In the genomic region with DNA sequence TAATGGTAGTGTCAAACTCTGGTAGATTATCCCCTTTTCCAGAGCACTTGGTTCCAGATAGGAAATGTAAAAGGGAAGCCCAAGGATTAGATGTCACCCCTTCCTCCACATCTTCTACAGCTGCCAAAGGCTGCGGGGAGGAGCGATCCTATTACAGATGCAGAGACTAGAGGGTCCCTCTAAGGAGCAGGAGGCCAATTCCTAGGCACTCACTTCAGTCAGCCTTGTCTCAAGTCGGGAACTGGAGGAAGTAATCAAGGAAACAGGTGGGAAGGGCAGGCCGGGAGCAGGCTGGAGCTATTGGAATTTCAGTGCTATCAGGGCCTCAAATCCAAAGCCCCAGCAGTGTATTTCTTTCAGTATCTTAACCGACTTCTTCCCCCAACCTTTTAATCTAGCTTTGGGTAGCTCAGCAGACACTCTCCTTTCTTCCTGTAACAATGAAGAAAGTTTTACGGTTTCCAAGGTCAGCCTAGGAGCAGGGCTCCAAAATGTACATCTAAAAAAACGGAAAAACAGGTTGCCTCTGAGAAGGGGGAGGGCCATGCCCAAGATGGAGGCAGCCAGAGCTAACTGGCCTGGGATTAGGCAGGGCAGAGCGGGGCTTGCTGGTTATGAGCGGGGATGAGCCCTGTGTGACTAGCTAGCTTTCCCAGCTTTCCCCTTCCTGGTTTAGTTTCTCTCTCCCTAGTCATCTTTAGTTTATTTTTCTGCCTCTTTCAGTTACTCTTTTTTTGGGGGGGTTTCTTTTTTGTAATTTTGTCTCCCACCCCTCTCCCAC, we compare ENCODE assay signal across 9 mouse cellular contexts. TPM values are rescaled to one million over a fixed set of nuclear protein-coding genes. Genes with fewer than 3 reads are reported as not detected.
DNase-seq lines count a peak whose midpoint lies in the region; ATAC-seq and TF ChIP-seq lines count a peak whose summit lies in the region.
"Had no signal": no experiment of that assay in that cellular context is flagged by ENCODE, and none has a peak within 500 bp of the region (broad histone marks: within the 10 kb centered on the region; RNA-seq: fewer than 3 reads in every experiment).

No protein-coding gene starts in this region.

- no peaks in the 10 kb centered on the region for H3K27me3 ChIP-seq in kidney, embryonic 14.5 days (ENCODE audit: control insufficient read depth, insufficient read depth, low read length)
- H3K27me3 ChIP-seq in hindbrain, embryonic 13.5 days, result no peaks in the 10 kb centered on the region
- H3K27me3 ChIP-seq in midbrain, postnatal 0 days (ENCODE audit: insufficient read depth, low read length), result no peaks in the 10 kb centered on the region

- H3K4me1 ChIP-seq in kidney, embryonic 14.5 days (ENCODE audit: control insufficient read depth, insufficient read depth, low read length), result peaks cover 61% of the 10 kb centered on the region
- peaks cover 76% of the 10 kb centered on the region for H3K4me1 ChIP-seq in hindbrain, embryonic 13.5 days (replicated peaks)
- peaks cover 52% of the 10 kb centered on the region for H3K4me1 ChIP-seq in midbrain, postnatal 0 days (ENCODE audit: insufficient read depth, low read length)

- WGBS in kidney, embryonic 14.5 days, result 17% methylated on average over 9 of the region's 9 CpGs
- 12% methylated on average over 9 of the region's 9 CpGs for WGBS in hindbrain, embryonic 13.5 days
- 6% methylated on average over 9 of the region's 9 CpGs for WGBS in midbrain, postnatal 0 days

- no peak overlapping the region for H3K4me3 ChIP-seq in kidney, embryonic 14.5 days (ENCODE audit: low read length)
- H3K4me3 ChIP-seq in hindbrain, embryonic 13.5 days, result peak overlapping the region; percentile 82
- peak overlapping the region; percentile 78 for H3K4me3 ChIP-seq in midbrain, postnatal 0 days (ENCODE audit: low read depth, low read length)

- H3K4me2 ChIP-seq in kidney, embryonic 14.5 days (replicated peaks; ENCODE audit: low read depth, low read length), result peak overlapping the region; percentile 28; the same call in 1 of the 2 replicates
- peak overlapping the region; percentile 70 for H3K4me2 ChIP-seq in hindbrain, embryonic 13.5 days
- peak overlapping the region; percentile 90 for H3K4me2 ChIP-seq in midbrain, postnatal 0 days (ENCODE audit: low read depth, low read length, poor library complexity, severe bottlenecking)

- peaks cover 20% of the 10 kb centered on the region for H3K36me3 ChIP-seq in kidney, embryonic 14.5 days (ENCODE audit: control insufficient read depth, insufficient read depth, low read length)
- peaks cover 13% of the 10 kb centered on the region for H3K36me3 ChIP-seq in hindbrain, embryonic 13.5 days
- H3K36me3 ChIP-seq in midbrain, postnatal 0 days (ENCODE audit: insufficient read depth, low read length), result peaks cover 6% of the 10 kb centered on the region; the same call in 1 of the 2 replicates

- no peaks in the 10 kb centered on the region for H3K9me3 ChIP-seq in kidney, embryonic 14.5 days (ENCODE audit: control insufficient read depth, low read length)
- H3K9me3 ChIP-seq in hindbrain, embryonic 13.5 days, result no peaks in the 10 kb centered on the region
- no peaks in the 10 kb centered on the region for H3K9me3 ChIP-seq in midbrain, postnatal 0 days (ENCODE audit: low read length)

- peak overlapping the region; percentile 86; the same call in 1 of the 2 replicates for H3K27ac ChIP-seq in kidney, embryonic 14.5 days (ENCODE audit: low read depth, low read length)
- peak overlapping the region; percentile 95 for H3K27ac ChIP-seq in hindbrain, embryonic 13.5 days
- H3K27ac ChIP-seq in midbrain, postnatal 0 days (ENCODE audit: low read depth, low read length), result peak overlapping the region; percentile 99

- intact Hi-C loops in left cerebral cortex, postnatal 14 days (cut with DNase I), result loop anchor here (2.0 kb wide), 1 partner anchor 109 kb away; no protein-coding TSS in a partner anchor

- no peak for TF ChIP-seq CTCF in midbrain, postnatal 0 days (IDR thresholded peaks at IDR 0.05)

- 0 out of 2 replicates have a peak, but pooled peaks have one; percentile 3 for ATAC-seq in kidney, embryonic 14.5 days (ENCODE audit: low FRiP score, low TSS enrichment)
- no peak for ATAC-seq in hindbrain, embryonic 13.5 days (ENCODE audit: low FRiP score)
- ATAC-seq in midbrain, postnatal 0 days (ENCODE audit: low FRiP score), result no peak

- no peak overlapping the region; the same call in 1 of the 2 replicates for H3K9ac ChIP-seq in kidney, embryonic 14.5 days (ENCODE audit: low read depth, low read length)
- H3K9ac ChIP-seq in hindbrain, embryonic 13.5 days, result peak overlapping the region; percentile 97
- peak overlapping the region; percentile 96 for H3K9ac ChIP-seq in midbrain, postnatal 0 days (replicated peaks; ENCODE audit: low read length, poor library complexity, severe bottlenecking)

- DNase-seq in kidney, postnatal 36 days, result no peak
- DNase-seq in embryo, embryonic 11 days, result peak; percentile 46
- no peak for DNase-seq in midbrain, postnatal 0 days (ENCODE audit: low spot score)
- DNase-seq in spleen, postnatal 14 days (ENCODE audit: low spot score in 2 of 2), result no peak
- DNase-seq in left cerebral cortex, postnatal 14 days (ENCODE audit: low spot score in 2 of 2), result no peak
- no peak for DNase-seq in urinary bladder, adult 18-20 months (ENCODE audit: low spot score in 2 of 2)

RNA-seq across cellular contexts. Expression of gene Pea15a, which starts 2.4 kb away (rescaled TPM):
- polyA plus RNA-seq in kidney, embryonic 14.5 days (2014; fragmentation: Nextera tagmentation; extraction: Ambion mirVana), result 56.0 and 87.0 TPM in 2 replicates
- 400 and 410 TPM in 2 replicates for polyA plus RNA-seq in hindbrain, embryonic 13.5 days (2015; fragmentation: Nextera tagmentation; extraction: Ambion mirVana)
- 311 and 342 TPM in 2 replicates for total RNA-seq in midbrain, postnatal 0 days (2014; rRNA removed)
- polyA plus RNA-seq in midbrain, postnatal 0 days (2015; fragmentation: Nextera tagmentation; extraction: Ambion mirVana), result 501 and 555 TPM in 2 replicates
- 100 to 1,000 TPM; 377 to 379 TPM for total RNA-seq in left cerebral cortex, postnatal 14 days (2021)

RNA-seq across cellular contexts. Expression of gene Casq1, which starts 15.4 kb away (rescaled TPM):
- 2.8 and 3.5 TPM in 2 replicates for polyA plus RNA-seq in kidney, embryonic 14.5 days (2014; fragmentation: Nextera tagmentation; extraction: Ambion mirVana)
- polyA plus RNA-seq in hindbrain, embryonic 13.5 days (2015; fragmentation: Nextera tagmentation; extraction: Ambion mirVana), result 2.3 and 2.4 TPM in 2 replicates
- total RNA-seq in midbrain, postnatal 0 days (2014; rRNA removed), result 0.99 TPM in 1 of 2 replicates, not detected in the other
- 1.3 and 2.2 TPM in 2 replicates for polyA plus RNA-seq in midbrain, postnatal 0 days (2015; fragmentation: Nextera tagmentation; extraction: Ambion mirVana)
- under 1 TPM in 1 of 2 experiments, not detected in 1; 0.55 TPM for total RNA-seq in left cerebral cortex, postnatal 14 days (2021)
- total RNA-seq: hematopoietic stem cell, adult 5-6 weeks had no signal

RNA-seq across cellular contexts. Expression of gene Atp1a4, which starts 54.0 kb away (rescaled TPM):
- not detected in 2 replicates for polyA plus RNA-seq in kidney, embryonic 14.5 days (2014; fragmentation: Nextera tagmentation; extraction: Ambion mirVana)
- polyA plus RNA-seq in hindbrain, embryonic 13.5 days (2015; fragmentation: Nextera tagmentation; extraction: Ambion mirVana), result 0.06 TPM in 1 of 2 replicates, not detected in the other
- total RNA-seq in midbrain, postnatal 0 days (2014; rRNA removed), result 0.05 and 0.14 TPM in 2 replicates
- polyA plus RNA-seq in midbrain, postnatal 0 days (2015; fragmentation: Nextera tagmentation; extraction: Ambion mirVana), result 0.05 TPM in 1 of 2 replicates, not detected in the other
- not detected for total RNA-seq in left cerebral cortex, postnatal 14 days (2021)
- total RNA-seq: hematopoietic stem cell, adult 5-6 weeks had no signal

RNA-seq across cellular contexts. Expression of gene Dcaf8, which starts 56.3 kb away (rescaled TPM):
- 78.3 and 114 TPM in 2 replicates for polyA plus RNA-seq in kidney, embryonic 14.5 days (2014; fragmentation: Nextera tagmentation; extraction: Ambion mirVana)
- polyA plus RNA-seq in hindbrain, embryonic 13.5 days (2015; fragmentation: Nextera tagmentation; extraction: Ambion mirVana), result 100 and 107 TPM in 2 replicates
- total RNA-seq in midbrain, postnatal 0 days (2014; rRNA removed), result 64.6 and 72.8 TPM in 2 replicates
- polyA plus RNA-seq in midbrain, postnatal 0 days (2015; fragmentation: Nextera tagmentation; extraction: Ambion mirVana), result 66.8 and 67.6 TPM in 2 replicates
- total RNA-seq in left cerebral cortex, postnatal 14 days (2021), result 100 to 1,000 TPM; 101 to 109 TPM

RNA-seq across cellular contexts. Expression of gene Igsf8, which starts 57.2 kb away (rescaled TPM):
- polyA plus RNA-seq in kidney, embryonic 14.5 days (2014; fragmentation: Nextera tagmentation; extraction: Ambion mirVana), result 39.5 and 53.1 TPM in 2 replicates
- 104 and 112 TPM in 2 replicates for polyA plus RNA-seq in hindbrain, embryonic 13.5 days (2015; fragmentation: Nextera tagmentation; extraction: Ambion mirVana)
- 114 and 115 TPM in 2 replicates for total RNA-seq in midbrain, postnatal 0 days (2014; rRNA removed)
- 79.6 and 88.8 TPM in 2 replicates for polyA plus RNA-seq in midbrain, postnatal 0 days (2015; fragmentation: Nextera tagmentation; extraction: Ambion mirVana)
- 100 to 1,000 TPM; 231 to 244 TPM for total RNA-seq in left cerebral cortex, postnatal 14 days (2021)

Comparison
In these comparisons a context has a peak if more than half of its experiments do, and no peak if none do; other contexts are left out.
1. H3K4me2 ChIP-seq: peak in every context shown above with its lines; median percentile 90 in midbrain, postnatal 0 days; 70 in hindbrain, embryonic 13.5 days; 28 in kidney, embryonic 14.5 days.